Mouse (Mus musculus) megakaryocyte, embryonic 14.5 days (primary cell): ENCODE results near the gene Pqlc2. TPM values are rescaled to one million over a fixed set of nuclear protein-coding genes. Genes with fewer than 3 reads are reported as not detected.

Experiments
- H3K27me3 ChIP-seq: replicated peaks from 2 replicates; pipeline ENCODE3; 2012; ENCODE audit warnings: inconsistent platforms
- H3K36me3 ChIP-seq: replicated peaks from 2 replicates; pipeline ENCODE3; 2012; ENCODE audit warnings: low read length, inconsistent platforms, mixed read lengths
- H3K4me1 ChIP-seq: 2 replicates; pipeline ENCODE4 v1.6.1; 2012; ENCODE audit warnings: inconsistent platforms
- H3K4me3 ChIP-seq: replicated peaks from 2 replicates; pipeline ENCODE3; 2012; ENCODE audit warnings: moderate library complexity, mild to moderate bottlenecking, inconsistent platforms
- H3K9me3 ChIP-seq: 2 replicates; pipeline ENCODE4 v1.6.1; 2012; ENCODE audit warnings: inconsistent platforms
- FLI1 ChIP-seq: IDR thresholded peaks from 2 replicates; pipeline ENCODE4 v1.6.1; 2012; ENCODE audit warnings: low read length, inconsistent platforms, mixed read lengths
- GATA1 ChIP-seq: IDR thresholded peaks from 3 replicates; pipeline ENCODE4 v1.6.1; 2012; ENCODE audit warnings: mixed read lengths, low read length, inconsistent platforms, borderline replicate concordance
- polyA plus RNA-seq: library from polyadenylated mRNA; stranded (reverse); fragments of >175 nt; gene quantifications from 2 replicates; pipeline ENCODE4 v1.2.3, GENCODE M21; 2012; ENCODE audit warnings: low replicate concordance; ENCODE audit not compliant: insufficient read depth

Pqlc2 gene
- polyA plus RNA-seq, 1 experiment = 26.5 TPM

DNA sequence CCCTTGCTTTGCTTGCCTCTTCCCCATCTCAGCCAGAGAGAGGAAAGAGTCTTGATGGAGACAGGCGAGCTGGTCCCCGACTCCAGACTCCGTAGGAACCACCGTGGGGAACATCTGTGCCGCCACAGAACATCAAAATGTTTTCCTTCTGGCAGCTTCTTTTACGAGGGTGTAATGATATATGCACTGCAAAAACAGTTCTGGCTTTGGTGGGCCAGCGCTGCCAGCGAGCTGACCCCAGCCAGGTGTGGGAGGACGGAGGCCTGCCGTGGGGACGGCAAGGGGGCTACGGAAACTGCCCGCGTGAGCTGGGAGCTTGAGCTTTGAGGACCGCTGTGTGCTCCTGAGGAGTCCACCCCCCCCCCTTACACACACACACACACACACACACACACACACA is 25.6 kb downstream of the Pqlc2 start:
- Histone ChIP-seq H3K4me3 (no peak overlapping the region), H3K4me1 (peaks cover 54% of the 10 kb centered on the region), H3K9me3 (no peaks in the 10 kb centered on the region), H3K36me3 (peaks cover 99% of the 10 kb centered on the region), H3K27me3 (no peaks in the 10 kb centered on the region)
- TF ChIP-seq GATA1 (no peak), FLI1 (no peak)

DNA sequence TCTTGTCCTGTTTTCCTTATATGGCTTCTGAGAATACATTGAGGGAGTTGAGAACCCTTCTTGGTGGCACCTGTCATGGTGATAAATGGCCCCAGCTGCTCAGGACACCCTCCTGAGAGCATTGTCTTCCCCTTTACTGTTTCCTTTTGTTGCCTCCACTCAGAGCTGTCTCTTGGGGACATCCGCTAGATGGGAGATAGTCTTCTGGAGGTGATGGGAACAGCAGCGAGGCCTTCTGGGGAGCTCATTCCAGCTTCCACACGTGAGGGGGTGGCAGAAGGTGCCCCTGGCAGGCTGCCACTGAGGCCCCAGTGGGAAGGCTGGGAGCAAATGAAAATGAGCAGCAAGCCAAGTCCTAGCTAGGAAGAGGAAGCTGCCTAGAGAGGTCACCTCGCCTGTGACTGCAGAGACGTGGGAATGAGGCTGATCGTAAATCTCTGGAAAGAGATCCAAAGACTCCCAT is 27.5 kb downstream of the Pqlc2 start:
- Histone ChIP-seq H3K36me3 (peaks cover 98% of the 10 kb centered on the region), H3K4me3 (no peak overlapping the region), H3K4me1 (peaks cover 38% of the 10 kb centered on the region), H3K9me3 (no peaks in the 10 kb centered on the region), H3K27me3 (no peaks in the 10 kb centered on the region)
- no peak for TF ChIP-seq FLI1
- TF ChIP-seq GATA1 = no peak

DNA sequence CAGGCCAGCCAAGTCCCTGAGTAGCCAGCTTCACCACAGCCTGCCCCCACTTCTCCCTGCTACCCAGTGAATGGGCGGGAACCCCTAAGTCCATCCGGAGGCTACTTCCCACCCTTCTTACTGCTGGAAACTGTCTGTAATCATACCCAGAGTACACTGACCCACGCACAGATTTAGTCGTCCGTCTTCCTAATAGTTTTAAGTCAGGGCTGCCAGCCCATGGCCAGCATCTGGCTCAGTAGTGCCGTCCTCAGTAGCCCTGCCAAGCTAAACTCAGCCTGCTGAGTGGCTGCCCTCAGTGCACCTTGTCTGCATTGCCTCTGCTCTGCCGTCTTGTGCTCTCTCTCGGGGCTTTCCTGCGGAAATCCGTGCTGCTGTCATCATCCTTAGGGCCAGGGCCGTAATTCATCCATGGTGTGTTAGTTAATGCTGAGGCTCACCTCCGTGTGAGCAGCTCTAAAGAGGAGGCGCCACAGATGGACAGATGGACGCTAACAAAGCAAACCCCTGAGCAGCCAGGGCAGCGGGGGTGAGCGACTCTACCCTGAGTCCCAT is 28.6 kb downstream of the Pqlc2 start:
- H3K9me3 ChIP-seq = no peaks in the 10 kb centered on the region
- no peak for TF ChIP-seq FLI1
- no peak for TF ChIP-seq GATA1
- H3K36me3 ChIP-seq = peaks cover 97% of the 10 kb centered on the region
- peaks cover 37% of the 10 kb centered on the region for H3K4me1 ChIP-seq
- no peak overlapping the region for H3K4me3 ChIP-seq
- H3K27me3 ChIP-seq = no peaks in the 10 kb centered on the region

DNA sequence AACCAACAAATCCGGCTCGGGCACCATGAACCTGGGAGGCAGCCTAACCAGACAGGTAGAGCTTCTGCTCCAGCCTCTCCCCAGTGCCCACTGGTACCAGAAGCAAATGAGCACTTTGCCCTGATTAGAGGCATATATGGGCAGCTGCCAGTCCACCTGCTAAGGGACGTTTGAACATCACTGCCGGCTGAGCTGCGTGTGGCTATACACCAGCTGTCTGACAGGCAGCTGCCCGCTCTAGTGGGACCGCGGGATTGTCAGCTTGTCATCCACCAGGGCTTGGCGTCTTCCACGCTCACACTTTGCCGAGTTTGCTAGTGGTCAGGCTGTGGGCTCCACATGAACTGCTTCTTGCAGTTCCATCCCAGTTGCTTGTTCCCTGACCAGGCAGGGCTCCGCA is 30.0 kb downstream of the Pqlc2 start:
- peaks cover 97% of the 10 kb centered on the region for H3K36me3 ChIP-seq
- H3K4me3 ChIP-seq = no peak overlapping the region
- TF ChIP-seq FLI1 = no peak
- no peak for TF ChIP-seq GATA1
- peaks cover 31% of the 10 kb centered on the region for H3K4me1 ChIP-seq
- H3K27me3 ChIP-seq = no peaks in the 10 kb centered on the region
- no peaks in the 10 kb centered on the region for H3K9me3 ChIP-seq

DNA sequence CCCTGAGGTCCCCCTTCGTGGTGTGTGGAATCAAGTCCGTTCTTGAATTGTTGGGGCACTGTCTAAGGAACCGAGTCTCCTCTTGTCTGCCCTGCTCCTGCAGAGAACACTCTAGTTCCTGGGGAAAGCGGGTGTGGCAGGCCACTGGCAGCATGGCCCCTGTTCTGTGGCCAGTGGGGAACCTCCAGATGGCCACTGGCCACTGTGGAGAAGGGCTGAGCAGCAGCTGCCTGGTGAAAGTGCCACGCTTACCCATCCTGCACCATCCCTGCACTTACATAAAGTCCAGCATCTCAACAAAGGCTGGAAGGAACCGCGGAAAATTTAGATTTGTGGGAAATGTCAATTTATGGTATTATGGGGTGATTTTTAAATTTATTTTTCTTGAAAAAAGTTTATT is 34.1 kb downstream of the Pqlc2 start:
- Histone ChIP-seq H3K27me3 (no peaks in the 10 kb centered on the region), H3K9me3 (no peaks in the 10 kb centered on the region), H3K4me3 (no peak overlapping the region), H3K36me3 (peaks cover 98% of the 10 kb centered on the region), H3K4me1 (peaks cover 28% of the 10 kb centered on the region)
- TF ChIP-seq GATA1 (no peak), FLI1 (no peak)

DNA sequence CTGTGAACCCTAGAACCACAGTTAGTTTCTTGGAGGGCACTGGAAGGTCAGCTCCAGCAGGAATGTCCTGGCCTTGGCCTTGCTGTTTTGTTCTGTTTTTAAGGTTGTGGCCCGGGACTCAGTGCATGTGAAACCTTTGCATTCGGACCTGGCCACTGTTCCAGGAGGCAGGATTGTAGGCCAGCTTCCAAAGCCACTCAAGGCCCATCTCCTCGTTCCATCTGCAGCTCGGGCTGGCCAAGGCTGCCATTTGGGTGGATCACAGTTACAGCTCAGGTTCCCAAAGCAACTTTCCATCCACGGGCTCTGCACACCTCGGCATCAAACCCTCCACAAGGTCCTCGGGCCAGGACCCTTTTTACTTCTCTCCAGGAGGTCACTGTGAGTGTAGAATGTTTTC is 35.9 kb downstream of the Pqlc2 start:
- H3K27me3 ChIP-seq = no peaks in the 10 kb centered on the region
- H3K4me1 ChIP-seq = peaks cover 28% of the 10 kb centered on the region
- no peak overlapping the region for H3K4me3 ChIP-seq
- TF ChIP-seq FLI1 (no peak), GATA1 (no peak)
- H3K36me3 ChIP-seq = peaks cover 97% of the 10 kb centered on the region
- H3K9me3 ChIP-seq = no peaks in the 10 kb centered on the region

DNA sequence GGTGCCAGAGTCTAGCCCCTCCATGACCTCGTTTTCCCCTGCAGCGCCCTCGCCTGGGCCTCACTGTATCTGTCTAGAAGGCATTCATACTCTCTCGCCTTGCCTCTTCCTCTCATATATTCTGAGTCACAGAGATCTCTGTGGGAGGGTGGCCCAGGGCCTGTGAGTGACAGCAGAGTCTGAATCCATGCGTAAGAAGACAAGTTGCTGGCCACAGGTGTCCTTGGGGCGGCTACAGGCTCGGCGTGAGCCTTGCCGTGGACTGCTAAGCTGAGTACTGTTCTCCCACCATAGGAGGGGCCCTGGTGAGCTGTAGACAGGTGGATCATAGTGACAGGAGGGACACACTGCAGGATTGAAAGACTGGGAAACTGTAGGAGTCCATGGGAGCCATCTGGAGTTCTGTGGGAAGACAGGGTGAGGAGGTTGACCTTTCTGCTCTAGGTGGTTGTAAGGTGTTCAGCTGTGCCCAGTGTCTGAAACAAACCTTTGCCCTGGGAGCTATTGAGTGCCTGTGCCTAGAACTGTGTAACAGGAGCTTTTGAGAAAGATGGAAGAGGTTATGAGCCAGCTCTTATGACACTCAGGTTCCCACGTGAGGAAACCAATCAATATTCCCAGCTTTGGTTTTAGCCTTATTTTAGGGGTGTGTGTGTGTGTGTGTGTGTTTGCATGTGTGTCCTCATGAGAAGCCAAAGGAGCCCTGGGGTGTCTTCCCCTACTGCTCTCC is 37.4 kb downstream of the Pqlc2 start:
- Histone ChIP-seq H3K9me3 (no peaks in the 10 kb centered on the region), H3K27me3 (no peaks in the 10 kb centered on the region), H3K4me3 (no peak overlapping the region), H3K36me3 (peaks cover 98% of the 10 kb centered on the region), H3K4me1 (peaks cover 30% of the 10 kb centered on the region)
- no peak for TF ChIP-seq GATA1
- no peak for TF ChIP-seq FLI1

DNA sequence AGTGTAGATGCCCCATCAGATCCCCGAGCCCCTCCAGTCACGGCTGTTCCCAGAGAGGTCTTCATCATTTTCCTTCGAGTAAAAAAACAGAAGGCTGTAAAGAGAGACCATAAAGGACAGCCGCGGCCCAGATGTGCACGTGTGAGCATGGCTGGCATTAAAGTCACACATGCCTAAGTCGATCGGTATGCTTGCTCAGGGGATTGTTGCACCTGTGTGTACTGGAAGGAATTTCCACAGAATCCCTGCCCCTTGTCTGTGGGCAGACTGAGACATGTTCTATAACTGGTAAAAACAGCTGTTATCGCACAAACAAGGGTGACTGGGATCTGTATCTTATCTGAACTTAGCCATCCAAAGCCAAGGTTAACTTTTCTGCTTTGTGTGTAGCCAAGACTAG is 38.9 kb downstream of the Pqlc2 start:
- H3K9me3 ChIP-seq = no peaks in the 10 kb centered on the region
- H3K36me3 ChIP-seq = peaks cover 99% of the 10 kb centered on the region
- peaks cover 27% of the 10 kb centered on the region for H3K4me1 ChIP-seq
- no peaks in the 10 kb centered on the region for H3K27me3 ChIP-seq
- no peak overlapping the region for H3K4me3 ChIP-seq
- TF ChIP-seq FLI1 = no peak
- TF ChIP-seq GATA1 = no peak

DNA sequence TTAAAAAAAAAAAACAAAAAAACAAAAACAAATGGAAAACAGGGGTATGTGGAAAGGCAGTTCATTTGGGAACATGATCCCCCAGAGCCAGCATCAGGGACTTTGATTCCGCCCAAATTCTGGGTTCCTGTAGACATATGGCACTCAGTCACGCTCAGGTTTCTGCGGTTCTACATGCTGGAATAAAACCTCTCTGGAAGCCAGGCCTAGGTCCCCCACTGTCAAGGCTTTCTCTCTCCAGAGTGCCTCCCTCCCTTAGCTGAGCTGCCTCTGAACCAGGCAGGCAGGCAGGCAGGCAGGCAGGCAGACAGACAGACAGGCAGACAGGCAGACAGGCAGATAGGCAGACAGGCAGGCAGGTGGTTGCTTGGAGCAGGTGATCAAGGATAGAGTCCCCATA is 40.3 kb downstream of the Pqlc2 start:
- H3K9me3 ChIP-seq = no peaks in the 10 kb centered on the region
- H3K4me1 ChIP-seq = peaks cover 28% of the 10 kb centered on the region
- H3K4me3 ChIP-seq = no peak overlapping the region
- no peaks in the 10 kb centered on the region for H3K27me3 ChIP-seq
- no peak for TF ChIP-seq FLI1
- TF ChIP-seq GATA1 = no peak
- H3K36me3 ChIP-seq = peaks cover 99% of the 10 kb centered on the region

DNA sequence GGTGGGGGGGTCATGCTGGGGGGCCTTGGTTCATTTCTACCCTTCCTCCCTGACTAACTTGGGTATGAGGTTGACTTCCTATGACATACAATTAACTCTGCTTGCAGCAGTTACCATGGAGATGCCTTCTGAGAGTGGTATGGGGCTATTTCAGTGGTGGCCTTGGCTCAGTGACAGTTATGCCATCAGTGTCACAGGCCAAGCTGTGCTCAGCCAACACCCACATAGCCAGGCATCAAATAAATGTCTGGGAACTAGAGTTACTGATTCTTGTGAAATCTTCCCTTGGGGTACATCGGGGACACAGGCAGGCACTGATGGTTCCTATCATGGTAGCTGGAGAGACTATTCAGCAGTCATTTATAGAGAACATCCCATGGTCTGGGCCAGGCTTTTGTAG is 42.3 kb downstream of the Pqlc2 start:
- TF ChIP-seq GATA1 (no peak), FLI1 (no peak)
- Histone ChIP-seq H3K4me3 (no peak overlapping the region), H3K27me3 (no peaks in the 10 kb centered on the region), H3K36me3 (peaks cover 99% of the 10 kb centered on the region), H3K9me3 (no peaks in the 10 kb centered on the region), H3K4me1 (peaks cover 26% of the 10 kb centered on the region)

DNA sequence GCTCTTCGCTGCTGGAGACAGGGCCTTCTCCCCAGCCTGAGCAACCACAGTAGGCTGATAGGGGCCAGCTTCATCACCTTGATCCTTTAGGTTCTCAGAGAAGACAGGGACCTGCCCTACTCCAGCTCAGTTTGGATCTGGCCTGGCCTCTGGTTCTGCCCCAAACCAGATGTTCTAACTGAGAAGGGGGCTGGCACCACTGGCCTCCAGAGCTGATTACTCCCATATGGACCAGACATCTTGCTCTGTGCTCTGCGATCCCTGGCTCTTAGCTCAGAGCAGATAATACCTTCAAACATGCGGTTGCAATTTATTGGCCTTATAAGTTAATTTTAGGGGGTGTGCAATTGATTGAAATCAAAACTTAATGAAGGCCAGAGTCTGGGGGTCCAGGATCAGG is 43.2 kb downstream of the Pqlc2 start:
- TF ChIP-seq GATA1 (no peak), FLI1 (no peak)
- peaks cover 29% of the 10 kb centered on the region for H3K4me1 ChIP-seq
- H3K9me3 ChIP-seq = no peaks in the 10 kb centered on the region
- H3K27me3 ChIP-seq = no peaks in the 10 kb centered on the region
- no peak overlapping the region for H3K4me3 ChIP-seq
- H3K36me3 ChIP-seq = peaks cover 99% of the 10 kb centered on the region
